Mouse (Mus musculus) heart, adult 2 months (tissue): ENCODE data around the gene Ccr4. TPM values are rescaled to one million over a fixed set of nuclear protein-coding genes. Genes with fewer than 3 reads are reported as not detected.
"Not testable (repeated sequence)": the region's sequence is repeated elsewhere in the genome, so short reads cannot be mapped to it uniquely, and the experiment has no call there.

Source experiments
- DNase-seq, 2 experiments: peaks; one replicate each; pipeline ENCODE4 v3.0.0; 2021
- H3K27ac ChIP-seq: fragments of 200-600 bp; 2 replicates; pipeline ENCODE4 v1.8.1; 2022
- H3K27me3 ChIP-seq: fragments of 200-500 bp; 2 replicates; pipeline ENCODE4 v1.6.1; 2012; ENCODE audit warnings: mild to moderate bottlenecking, low read length, inconsistent platforms, mixed read lengths; ENCODE audit not compliant: control insufficient read depth, insufficient read depth
- H3K36me3 ChIP-seq: fragments of 200-500 bp; 2 replicates; pipeline ENCODE4 v1.6.1; 2012; ENCODE audit warnings: low read length, inconsistent platforms; ENCODE audit not compliant: control insufficient read depth, insufficient read depth
- H3K4me1 ChIP-seq: fragments of 200-500 bp; 2 replicates; pipeline ENCODE4 v1.6.1; 2011; ENCODE audit warnings: low read length; ENCODE audit not compliant: control insufficient read depth, insufficient read depth
- H3K4me3 ChIP-seq: fragments of 200-600 bp; 2 replicates; pipeline ENCODE4 v1.8.1; 2022
- H3K79me2 ChIP-seq: fragments of 200-500 bp; replicated peaks from 2 replicates; pipeline ENCODE4 v1.6.1; 2012; ENCODE audit warnings: mild to moderate bottlenecking, inconsistent platforms, low read length, moderate library complexity, mixed read lengths; ENCODE audit not compliant: control insufficient read depth, insufficient read depth
- H3K9ac ChIP-seq: fragments of 200-500 bp; 2 replicates; pipeline ENCODE4 v1.6.1; 2012; ENCODE audit warnings: low read depth, mild to moderate bottlenecking, control low read depth, inconsistent platforms, low read length, mixed read lengths
- CTCF ChIP-seq: fragments of 200-600 bp; IDR thresholded peaks from 2 replicates; pipeline ENCODE4 v1.8.1; 2022; ENCODE audit warnings: antibody characterized with exemption, mild to moderate bottlenecking, moderate library complexity
- EP300 ChIP-seq: fragments of 200-500 bp; IDR thresholded peaks from 2 replicates; pipeline ENCODE4 v1.6.1; 2011; ENCODE audit warnings: low read depth, low read length, control low read depth; ENCODE audit not compliant: insufficient read depth
- POLR2A ChIP-seq: fragments of 200-500 bp; IDR thresholded peaks from 2 replicates; pipeline ENCODE4 v1.6.1; 2011; ENCODE audit warnings: mild to moderate bottlenecking, low read depth, low read length, control low read depth; ENCODE audit not compliant: insufficient read depth
- WGBS: fragments of 180-500 bp; shearing (Covaris S2); methylation state at CpG from one replicate; pipeline ENCODE4 v1.1.7; 2018; 5-methylcytosine and 5-hydroxymethylcytosine counted together
- intact Hi-C: fragments of 180-260 bp; cut with DNase I; formaldehyde crosslinking; loops from one replicate; pipeline ENCODE4 v1.15.1; 2025
- polyA plus RNA-seq: library from polyadenylated mRNA; depleted of rRNA; stranded (reverse); fragments of >200 nt; gene quantifications from 2 replicates; pipeline ENCODE4 v1.2.3, GENCODE M21; 2012
- total RNA-seq, 2 experiments: library from RNA; stranded (reverse); gene quantifications; 2 replicates each; pipeline ENCODE4 v1.2.3; 2021

Gene Ccr4
- total and polyA plus RNA-seq, 3 experiments = not detected

DNA sequence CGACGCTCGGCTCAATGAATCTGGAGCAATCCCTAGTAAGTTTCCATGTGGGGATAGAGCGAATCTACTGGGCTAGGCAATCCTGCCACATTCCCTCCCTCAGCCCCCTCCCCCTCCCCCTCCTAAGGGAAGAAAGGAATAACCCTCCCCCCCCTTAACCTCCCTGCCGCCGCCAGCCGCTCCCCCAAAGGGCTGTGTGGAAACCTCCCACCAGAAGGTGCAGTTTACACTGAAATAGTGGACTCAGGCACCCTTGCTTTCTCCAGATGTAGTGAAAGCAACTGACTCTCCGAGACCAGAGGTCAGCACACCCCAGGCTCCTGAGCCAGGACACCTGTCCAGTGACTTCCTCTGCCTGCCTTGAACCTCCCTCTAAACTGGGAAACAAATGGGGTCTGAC, 21.9 kb upstream of the Ccr4 start:
- Histone ChIP-seq H3K36me3 (no peaks in the 10 kb centered on the region), H3K4me1 (peaks cover 3% of the 10 kb centered on the region; the same call in 1 of the 2 replicates), H3K9ac (no peak overlapping the region), H3K27ac (peak overlapping the region; percentile 11; the same call in 1 of the 2 replicates), H3K27me3 (no peaks in the 10 kb centered on the region), H3K4me3 (no peak overlapping the region), H3K79me2 (no peaks in the 10 kb centered on the region)
- 53% methylated on average over 8 of the region's 8 CpGs for WGBS
- no peak for TF ChIP-seq POLR2A
- TF ChIP-seq CTCF = no peak
- intact Hi-C loops = no loop called here
- DNase-seq = peak in 1 of 2 experiments; percentile 29

DNA sequence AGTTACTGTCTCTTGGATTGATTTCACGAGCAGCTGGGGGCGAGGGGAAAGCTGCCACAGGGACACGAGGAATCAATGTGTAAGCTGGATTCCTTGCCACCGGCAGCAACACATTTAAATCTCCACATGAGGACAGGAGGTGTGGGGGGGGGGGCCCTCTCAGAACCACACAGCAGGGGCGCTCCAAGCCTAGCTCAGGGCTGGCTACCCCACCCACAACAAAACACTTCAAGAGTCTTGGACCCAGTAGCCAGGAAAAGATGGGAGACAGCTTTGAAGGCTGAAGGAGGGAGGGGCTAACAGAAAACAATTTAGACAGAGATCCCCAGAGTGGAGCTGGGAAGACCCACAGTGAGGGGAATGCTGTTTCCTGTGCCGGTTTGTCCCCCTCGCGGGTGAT, 21.2 kb upstream of the Ccr4 start:
- Histone ChIP-seq H3K27me3 (no peaks in the 10 kb centered on the region), H3K27ac (no peak overlapping the region), H3K4me1 (peaks cover 3% of the 10 kb centered on the region; the same call in 1 of the 2 replicates), H3K36me3 (no peaks in the 10 kb centered on the region), H3K79me2 (no peaks in the 10 kb centered on the region), H3K9ac (no peak overlapping the region), H3K4me3 (no peak overlapping the region)
- intact Hi-C loops = no loop called here
- TF ChIP-seq POLR2A (no peak), CTCF (no peak), EP300 (no peak)
- 30% methylated on average over 8 of the region's 8 CpGs for WGBS
- no peak for DNase-seq

DNA sequence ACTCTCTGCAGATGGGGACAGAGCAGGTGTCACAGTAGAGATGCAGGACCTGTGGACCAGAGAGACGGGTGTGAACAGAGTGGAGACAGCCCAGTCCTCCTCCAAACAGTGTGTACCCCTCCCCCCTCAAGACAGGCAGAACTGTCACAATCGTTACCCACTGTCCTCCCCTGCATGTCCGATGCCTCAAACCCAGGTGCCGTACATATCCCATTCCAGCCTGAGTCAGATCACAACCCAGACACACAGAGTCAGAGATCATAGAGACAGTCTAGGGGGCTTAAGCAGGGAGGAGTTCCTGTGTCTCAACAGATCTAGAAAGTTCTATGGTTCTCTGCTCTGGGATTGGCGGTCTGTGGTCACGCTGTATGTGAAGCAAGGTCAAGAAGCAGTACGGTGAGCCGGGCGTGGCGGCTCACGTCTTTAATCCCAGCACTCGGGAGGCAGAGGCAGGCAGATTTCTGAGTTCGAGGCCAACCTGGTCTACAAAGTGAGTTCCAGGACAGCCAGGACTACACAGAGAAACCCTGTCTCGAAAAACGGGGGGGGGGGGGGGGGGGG, 20.4 kb upstream of the Ccr4 start:
- no peak overlapping the region for H3K4me3 ChIP-seq
- TF ChIP-seq CTCF (no peak), POLR2A (no peak), EP300 (no peak)
- no peak overlapping the region for H3K9ac ChIP-seq
- H3K27ac ChIP-seq = no peak overlapping the region
- no peaks in the 10 kb centered on the region for H3K79me2 ChIP-seq
- WGBS = 87% methylated on average over 14 of the region's 15 CpGs
- peaks cover 3% of the 10 kb centered on the region; the same call in 1 of the 2 replicates for H3K4me1 ChIP-seq
- no peak for DNase-seq
- H3K36me3 ChIP-seq = no peaks in the 10 kb centered on the region
- H3K27me3 ChIP-seq = no peaks in the 10 kb centered on the region
- intact Hi-C loops = no loop called here

DNA sequence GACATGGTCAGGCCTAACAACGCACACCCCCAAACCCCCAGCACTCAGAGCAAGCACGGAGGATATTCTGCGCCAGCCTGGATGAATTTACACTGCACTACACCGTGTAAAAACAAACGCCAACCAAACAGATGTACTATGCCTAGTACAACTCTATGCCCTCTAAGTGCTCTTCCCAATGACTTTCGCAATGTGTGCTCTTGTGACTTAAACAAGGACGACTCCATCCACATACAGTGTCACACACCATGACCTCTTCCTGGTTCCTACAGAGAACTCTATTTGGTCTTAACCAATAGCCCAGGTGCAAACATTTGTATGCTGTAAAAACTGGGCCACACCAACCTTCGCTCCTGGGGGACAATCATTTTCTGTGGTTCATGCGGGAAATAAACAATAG, 17.8 kb upstream of the Ccr4 start:
- DNase-seq = no peak
- TF ChIP-seq CTCF (no peak), EP300 (no peak), POLR2A (no peak)
- H3K9ac ChIP-seq = no peak overlapping the region
- H3K27me3 ChIP-seq = no peaks in the 10 kb centered on the region
- H3K4me3 ChIP-seq = no peak overlapping the region
- 90% methylated on average over 9 of the region's 9 CpGs for WGBS
- no peaks in the 10 kb centered on the region for H3K36me3 ChIP-seq
- peaks cover under 1% of the 10 kb centered on the region; the same call in 1 of the 2 replicates for H3K4me1 ChIP-seq
- intact Hi-C loops = no loop called here
- no peak overlapping the region for H3K27ac ChIP-seq
- H3K79me2 ChIP-seq = no peaks in the 10 kb centered on the region

DNA sequence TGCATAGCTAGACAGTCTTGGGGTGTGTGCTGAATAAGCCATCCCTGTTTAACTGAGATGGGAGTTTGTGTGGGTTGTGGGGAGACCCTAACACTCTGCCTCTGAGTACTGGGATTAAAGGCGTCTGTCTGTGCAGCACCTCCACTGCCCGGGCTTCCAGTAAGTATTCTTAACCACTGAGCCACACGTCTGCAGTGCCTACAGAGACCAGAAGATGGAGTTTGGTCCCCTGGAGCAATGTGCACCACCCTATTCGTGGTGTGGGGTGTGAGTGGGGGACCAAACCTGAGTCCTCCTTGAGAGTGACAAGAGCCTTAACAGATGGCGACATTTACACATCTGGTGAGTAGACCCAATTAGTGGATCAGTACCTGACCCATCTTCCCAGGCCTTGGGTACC, 17.3 kb upstream of the Ccr4 start:
- 65% methylated on average over 5 of the region's 5 CpGs for WGBS
- H3K4me3 ChIP-seq = no peak overlapping the region
- no peak overlapping the region for H3K27ac ChIP-seq
- H3K79me2 ChIP-seq = no peaks in the 10 kb centered on the region
- TF ChIP-seq POLR2A = no peak
- TF ChIP-seq EP300 = no peak
- 0 out of 2 replicates have a peak, but pooled peaks have one; percentile 10 for TF ChIP-seq CTCF
- no peaks in the 10 kb centered on the region for H3K36me3 ChIP-seq
- no peaks in the 10 kb centered on the region for H3K27me3 ChIP-seq
- no peaks in the 10 kb centered on the region for H3K4me1 ChIP-seq
- no peak overlapping the region for H3K9ac ChIP-seq
- no peak for DNase-seq
- intact Hi-C loops = no loop called here

DNA sequence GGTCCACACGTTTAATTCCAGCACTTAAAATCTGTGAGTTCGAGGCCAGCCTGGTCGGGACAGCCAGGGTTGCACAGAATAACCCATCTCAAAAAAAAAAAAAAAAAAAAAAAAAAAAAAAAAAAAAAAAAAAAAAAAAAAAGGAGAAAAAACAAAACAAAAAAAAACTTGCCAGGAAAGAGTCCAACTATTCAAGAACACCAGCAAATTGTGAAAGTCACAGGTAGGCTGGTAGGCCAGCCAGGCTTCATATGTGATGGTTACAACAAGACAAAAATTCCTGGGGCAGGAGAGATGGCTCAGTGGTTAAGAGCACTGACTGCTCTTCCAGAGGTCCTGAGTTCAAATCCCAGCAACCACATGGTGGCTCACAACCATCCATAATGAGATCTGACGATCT, 15.8 kb upstream of the Ccr4 start:
- H3K4me3 ChIP-seq, intact Hi-C loops, H3K4me1 ChIP-seq, H3K27ac ChIP-seq, H3K36me3 ChIP-seq, DNase-seq, H3K79me2 ChIP-seq, H3K27me3 ChIP-seq, H3K9ac ChIP-seq: not testable (repeated sequence)
- 65% methylated on average over 4 of the region's 4 CpGs for WGBS
